Mouse (Mus musculus): ENCODE measurements at regions not wholly inside any gene's neighbourhood (a gene's known extent, or its start where the extent isn't known, plus 50 kb on each side); places are given as distances from the start of the nearest gene placed in this dataset.

DNA sequence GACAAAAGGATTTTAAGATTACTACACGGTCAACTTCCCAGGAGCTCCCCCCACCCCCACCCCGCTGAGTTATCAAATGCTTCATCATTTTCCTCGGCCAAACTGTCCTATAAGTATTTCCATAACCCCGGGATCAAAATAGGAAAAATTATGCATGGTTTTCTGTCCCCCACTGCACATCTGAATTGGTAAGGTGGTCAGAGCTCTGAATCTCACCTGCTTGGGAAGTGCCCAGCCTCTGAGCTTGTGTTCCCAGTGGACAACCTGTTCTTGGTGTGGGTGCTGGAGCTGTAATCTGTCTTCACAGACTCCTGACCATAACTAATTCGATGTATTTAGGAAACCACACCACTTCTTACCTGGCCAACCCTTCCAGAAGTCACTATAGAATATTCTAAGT, 77.9 kb downstream of the Nr2f2 start:
- no peak for TF ChIP-seq CTCF (IDR thresholded peaks at IDR 0.05; ENCODE audit: low read depth)
- TF ChIP-seq EP300 (IDR thresholded peaks at IDR 0.05; ENCODE audit: low read depth) = no peak
